Mouse (Mus musculus): ENCODE results near the gene Bcl7c. TPM values are rescaled to one million over a fixed set of nuclear protein-coding genes. Genes with fewer than 3 reads are reported as not detected.

The Bcl7c gene
- polyA plus RNA-seq, 1 experiment from 2014 or later = 34.1 TPM

DNA sequence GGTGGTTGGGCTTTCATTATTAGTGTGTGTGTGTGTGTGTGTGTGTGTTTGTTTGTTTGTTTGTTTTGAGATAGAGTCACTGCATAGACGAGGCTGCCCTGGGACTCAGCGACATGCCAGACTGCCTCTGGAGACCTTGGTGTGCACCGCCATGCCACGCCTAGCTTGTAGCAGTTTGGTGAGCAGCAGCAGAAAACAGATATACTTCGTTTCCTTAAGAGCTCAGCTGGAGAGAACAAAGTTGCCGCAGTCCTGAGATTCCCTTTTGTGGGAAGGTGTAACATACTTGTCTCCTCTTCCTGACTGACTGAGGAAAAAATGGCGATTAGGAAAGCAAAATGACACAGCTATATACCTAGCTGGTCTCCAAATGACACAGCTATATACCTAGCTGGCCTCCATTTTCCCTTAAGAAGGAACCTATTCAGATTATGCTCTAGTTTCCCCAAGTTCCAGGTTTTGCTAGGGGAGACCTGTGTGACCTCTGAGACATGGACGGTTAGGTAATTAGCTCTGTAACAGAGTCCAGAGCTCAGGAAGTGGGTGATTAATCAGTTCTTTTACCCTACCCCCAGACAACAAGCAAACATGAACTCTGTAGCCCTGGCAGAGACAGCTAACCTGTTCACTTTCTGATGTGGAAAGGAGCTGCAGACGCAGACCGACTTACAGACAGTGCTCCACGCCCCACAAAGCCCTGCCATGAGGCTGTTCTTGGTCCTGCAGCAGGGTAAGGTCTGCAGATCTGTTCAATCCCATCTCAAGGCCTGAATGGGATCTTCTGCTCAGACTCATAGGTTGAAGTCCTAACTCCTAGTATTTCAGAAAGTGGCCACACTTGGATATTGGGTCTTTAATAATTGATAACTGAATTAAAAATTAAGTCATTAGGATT is 36.6 kb downstream of the Bcl7c start:
- no peaks in the 10 kb centered on the region for H3K27me3 ChIP-seq (replicated peaks; ENCODE audit: insufficient read depth, low read length)
- no peak overlapping the region for H3K27ac ChIP-seq (ENCODE audit: low read length)
- no peak overlapping the region for H3K4me2 ChIP-seq (replicated peaks; ENCODE audit: low read depth, low read length)
- DNase-seq (ENCODE audit: low spot score) (no peak), ATAC-seq (no peak)
- H3K4me1 ChIP-seq (ENCODE audit: insufficient read depth, low read depth, low read length) = no peaks in the 10 kb centered on the region
- H3K9ac ChIP-seq (replicated peaks; ENCODE audit: low read depth) = no peak overlapping the region
- 62% methylated on average over 11 of the region's 11 CpGs for WGBS
- no peaks in the 10 kb centered on the region for H3K36me3 ChIP-seq (ENCODE audit: insufficient read depth, low read length)
- no peaks in the 10 kb centered on the region for H3K9me3 ChIP-seq (ENCODE audit: low read length)
- no peak for TF ChIP-seq EP300 (IDR thresholded peaks at IDR 0.05)
- no peak for TF ChIP-seq CTCF (IDR thresholded peaks at IDR 0.05)
- H3K4me3 ChIP-seq (ENCODE audit: low read depth, low read length) = no peak overlapping the region

DNA sequence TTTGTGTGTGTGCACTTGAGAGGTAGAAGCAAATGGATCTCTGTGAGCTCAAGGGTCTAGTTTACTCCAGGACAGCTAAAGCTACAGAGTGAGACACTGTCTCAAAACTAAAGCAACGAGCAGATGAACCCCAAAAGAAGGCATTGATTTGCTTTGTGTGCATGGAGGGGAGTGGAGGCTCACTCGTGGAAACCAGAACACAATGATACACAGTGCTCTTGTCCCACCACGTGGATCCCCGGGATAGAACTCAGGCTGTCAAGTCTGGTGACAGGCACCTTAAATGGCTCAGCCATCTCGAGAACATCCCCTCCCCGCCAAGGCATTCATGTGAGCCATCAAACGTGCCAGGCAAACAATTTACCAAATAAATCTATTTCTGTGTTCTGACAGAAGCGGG is 41.6 kb downstream of the Bcl7c start:
- Histone ChIP-seq H3K27me3 (replicated peaks; ENCODE audit: insufficient read depth, low read length) (no peaks in the 10 kb centered on the region), H3K9me3 (ENCODE audit: low read length) (no peaks in the 10 kb centered on the region), H3K4me2 (replicated peaks; ENCODE audit: low read depth, low read length) (no peak overlapping the region), H3K4me1 (ENCODE audit: insufficient read depth, low read depth, low read length) (no peaks in the 10 kb centered on the region), H3K9ac (replicated peaks; ENCODE audit: low read depth) (no peak overlapping the region), H3K27ac (ENCODE audit: low read length) (no peak overlapping the region), H3K4me3 (ENCODE audit: low read depth, low read length) (no peak overlapping the region), H3K36me3 (ENCODE audit: insufficient read depth, low read length) (no peaks in the 10 kb centered on the region)
- DNase-seq (ENCODE audit: low spot score) (no peak), ATAC-seq (no peak)
- TF ChIP-seq CTCF (IDR thresholded peaks at IDR 0.05) = no peak
- TF ChIP-seq EP300 (IDR thresholded peaks at IDR 0.05) = no peak
- WGBS = 65% methylated on average over 8 of the region's 8 CpGs

GRCm38 (mm10) chr7:127666679-127667078 is 42.1 kb downstream of the Bcl7c start:
- Histone ChIP-seq H3K4me3 (ENCODE audit: low read depth, low read length) (no peak overlapping the region), H3K27me3 (replicated peaks; ENCODE audit: insufficient read depth, low read length) (no peaks in the 10 kb centered on the region), H3K9me3 (ENCODE audit: low read length) (no peaks in the 10 kb centered on the region), H3K27ac (ENCODE audit: low read length) (no peak overlapping the region), H3K9ac (replicated peaks; ENCODE audit: low read depth) (no peak overlapping the region), H3K4me1 (ENCODE audit: insufficient read depth, low read depth, low read length) (no peaks in the 10 kb centered on the region), H3K4me2 (replicated peaks; ENCODE audit: low read depth, low read length) (no peak overlapping the region), H3K36me3 (ENCODE audit: insufficient read depth, low read length) (no peaks in the 10 kb centered on the region)
- TF ChIP-seq EP300 (IDR thresholded peaks at IDR 0.05) = no peak
- no peak for TF ChIP-seq CTCF (IDR thresholded peaks at IDR 0.05)
- DNase-seq (ENCODE audit: low spot score) (no peak), ATAC-seq (no peak)
- WGBS = 93% methylated on average over 13 of the region's 13 CpGs

DNA sequence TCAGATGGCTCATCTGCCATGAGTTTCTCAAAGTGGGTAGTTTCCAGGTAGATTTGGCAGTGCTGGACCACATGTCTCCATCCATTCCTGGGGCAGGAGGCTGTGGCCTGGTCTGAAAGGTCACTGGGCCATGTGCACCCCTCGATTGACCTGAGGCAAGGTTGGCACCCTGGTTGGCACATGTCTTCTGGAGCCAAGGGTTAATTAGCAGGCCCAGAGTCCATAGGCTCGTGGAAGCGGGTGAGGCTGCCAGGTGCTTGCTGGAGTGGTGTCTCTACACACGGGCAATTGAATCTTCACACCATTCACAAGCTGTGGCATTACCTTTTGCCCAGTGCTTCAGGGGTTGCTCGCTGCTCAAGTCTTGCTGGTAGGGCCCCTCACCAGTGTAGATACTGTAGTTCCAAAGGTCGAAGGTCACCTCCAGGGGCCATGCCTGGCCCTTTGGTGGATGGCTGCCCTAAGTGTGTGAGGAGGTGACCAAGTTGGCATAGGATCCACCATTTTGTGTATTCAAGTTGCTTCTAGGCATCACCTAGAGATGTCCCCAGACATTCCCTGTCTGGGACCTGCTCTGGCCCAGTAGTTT is 42.6 kb downstream of the Bcl7c start:
- Histone ChIP-seq H3K9me3 (ENCODE audit: low read length) (no peaks in the 10 kb centered on the region), H3K36me3 (ENCODE audit: insufficient read depth, low read length) (no peaks in the 10 kb centered on the region), H3K4me1 (ENCODE audit: insufficient read depth, low read depth, low read length) (no peaks in the 10 kb centered on the region), H3K9ac (replicated peaks; ENCODE audit: low read depth) (no peak overlapping the region), H3K4me3 (ENCODE audit: low read depth, low read length) (no peak overlapping the region), H3K4me2 (replicated peaks; ENCODE audit: low read depth, low read length) (no peak overlapping the region), H3K27ac (ENCODE audit: low read length) (no peak overlapping the region), H3K27me3 (replicated peaks; ENCODE audit: insufficient read depth, low read length) (no peaks in the 10 kb centered on the region)
- 87% methylated on average over 6 of the region's 6 CpGs for WGBS
- TF ChIP-seq EP300 (IDR thresholded peaks at IDR 0.05) (no peak), CTCF (IDR thresholded peaks at IDR 0.05) (no peak)
- no peak for ATAC-seq
- no peak for DNase-seq (ENCODE audit: low spot score)

- no peaks in the 10 kb centered on the region for H3K4me1 ChIP-seq (ENCODE audit: insufficient read depth, low read depth, low read length)
- no peak overlapping the region for H3K4me2 ChIP-seq (replicated peaks; ENCODE audit: low read depth, low read length)
- H3K27me3 ChIP-seq (replicated peaks; ENCODE audit: insufficient read depth, low read length) = no peaks in the 10 kb centered on the region
- DNase-seq (ENCODE audit: low spot score) (no peak), ATAC-seq (no peak)
- H3K27ac ChIP-seq (ENCODE audit: low read length) = no peak overlapping the region
- WGBS = 77% methylated on average over 6 of the region's 6 CpGs
- no peaks in the 10 kb centered on the region for H3K9me3 ChIP-seq (ENCODE audit: low read length)
- no peak overlapping the region for H3K9ac ChIP-seq (replicated peaks; ENCODE audit: low read depth)
- H3K36me3 ChIP-seq (ENCODE audit: insufficient read depth, low read length) = no peaks in the 10 kb centered on the region
- no peak overlapping the region for H3K4me3 ChIP-seq (ENCODE audit: low read depth, low read length)
- TF ChIP-seq CTCF (IDR thresholded peaks at IDR 0.05) = no peak
- no peak for TF ChIP-seq EP300 (IDR thresholded peaks at IDR 0.05)
Observed at GRCm38 (mm10) chr7:127662926-127663325, 45.8 kb downstream of the Bcl7c start.

DNA sequence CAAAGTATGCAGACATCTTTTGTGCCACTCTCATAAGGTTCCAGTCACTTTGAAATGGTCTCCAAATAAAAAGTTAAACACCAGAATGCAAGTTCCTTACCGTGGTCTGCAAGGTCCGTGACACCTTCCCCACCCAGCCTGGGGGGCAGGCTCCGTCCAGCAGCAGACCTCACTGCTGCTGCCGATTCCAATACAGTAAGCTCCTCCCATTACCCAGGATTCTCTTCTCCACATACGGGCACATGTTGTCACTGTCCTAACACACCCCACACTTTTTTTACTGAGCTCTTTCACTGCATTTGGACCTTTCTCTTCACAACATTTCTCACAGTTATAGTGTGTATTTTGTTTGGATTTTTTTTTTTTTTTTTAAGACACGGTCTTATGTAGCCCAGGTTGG is 46.9 kb downstream of the Bcl7c start:
- H3K4me1 ChIP-seq (ENCODE audit: insufficient read depth, low read depth, low read length) = no peaks in the 10 kb centered on the region
- no peaks in the 10 kb centered on the region for H3K27me3 ChIP-seq (replicated peaks; ENCODE audit: insufficient read depth, low read length)
- H3K9me3 ChIP-seq (ENCODE audit: low read length) = no peaks in the 10 kb centered on the region
- WGBS = 75% methylated on average over 6 of the region's 6 CpGs
- no peak for DNase-seq (ENCODE audit: low spot score)
- H3K27ac ChIP-seq (ENCODE audit: low read length) = no peak overlapping the region
- TF ChIP-seq EP300 (IDR thresholded peaks at IDR 0.05) (no peak), CTCF (IDR thresholded peaks at IDR 0.05) (no peak)
- no peak for ATAC-seq
- no peak overlapping the region for H3K4me3 ChIP-seq (ENCODE audit: low read depth, low read length)
- no peaks in the 10 kb centered on the region for H3K36me3 ChIP-seq (ENCODE audit: insufficient read depth, low read length)
- H3K9ac ChIP-seq (replicated peaks; ENCODE audit: low read depth) = no peak overlapping the region
- H3K4me2 ChIP-seq (replicated peaks; ENCODE audit: low read depth, low read length) = no peak overlapping the region
